Mouse (Mus musculus) heart, embryonic 13.5 days (tissue): ENCODE results near the gene Eya2. TPM values are rescaled to one million over a fixed set of nuclear protein-coding genes. Genes with fewer than 3 reads are reported as not detected.

Experiments
- ATAC-seq: fragments of 200-750 bp; cut with Nextera tagmentation; 2 replicates; pipeline ENCODE4 v1.8.0; 2017; ENCODE audit warnings: moderate TSS enrichment; ENCODE audit not compliant: insufficient number of reproducible peaks, low FRiP score, low TSS enrichment; ENCODE audit errors: extremely low read depth
- H3K27ac ChIP-seq: fragments of 300-500 bp; sonication (generic); replicated peaks from 2 replicates; pipeline ENCODE4 v1.5.1; 2015; ENCODE audit warnings: moderate library complexity, mild to moderate bottlenecking, inconsistent platforms
- H3K27me3 ChIP-seq: fragments of 300-500 bp; sonication (generic); replicated peaks from 2 replicates; pipeline ENCODE4 v1.6.1; 2015; ENCODE audit warnings: mild to moderate bottlenecking, inconsistent platforms
- H3K36me3 ChIP-seq: fragments of 300-500 bp; sonication (generic); 2 replicates; pipeline ENCODE4 v1.6.1; 2015; ENCODE audit warnings: mild to moderate bottlenecking, inconsistent platforms
- H3K4me1 ChIP-seq: fragments of 300-500 bp; sonication (generic); 2 replicates; pipeline ENCODE4 v1.6.1; 2015; ENCODE audit warnings: inconsistent platforms
- H3K4me2 ChIP-seq: fragments of 300-500 bp; sonication (generic); 2 replicates; pipeline ENCODE4 v1.6.1; 2015; ENCODE audit warnings: inconsistent platforms, mild to moderate bottlenecking, moderate library complexity
- H3K4me3 ChIP-seq: fragments of 300-500 bp; sonication (generic); 2 replicates; pipeline ENCODE4 v1.5.1; 2015; ENCODE audit warnings: moderate library complexity, mild to moderate bottlenecking, inconsistent platforms
- H3K9ac ChIP-seq: fragments of 300-500 bp; sonication (generic); 2 replicates; pipeline ENCODE4 v1.6.1; 2015; ENCODE audit warnings: inconsistent platforms, mild to moderate bottlenecking, moderate library complexity
- H3K9me3 ChIP-seq: fragments of 300-500 bp; sonication (generic); 2 replicates; pipeline ENCODE4 v1.6.1; 2016; ENCODE audit warnings: inconsistent platforms
- WGBS: fragments of 180-500 bp; shearing (Covaris S2); methylation state at CpG from one replicate; pipeline ENCODE4 v1.1.7; 2015; ENCODE audit warnings: mixed read lengths; 5-methylcytosine and 5-hydroxymethylcytosine counted together
- polyA plus RNA-seq: library from polyadenylated mRNA; unstranded; fragments of >200 nt; fragmentation: Nextera tagmentation; extraction: Ambion mirVana; gene quantifications from 2 replicates; pipeline ENCODE4 v1.2.1, GENCODE M21; 2015

The Eya2 gene
- polyA plus RNA-seq, 1 experiment from 2014 or later, result 0.19 TPM

DNA sequence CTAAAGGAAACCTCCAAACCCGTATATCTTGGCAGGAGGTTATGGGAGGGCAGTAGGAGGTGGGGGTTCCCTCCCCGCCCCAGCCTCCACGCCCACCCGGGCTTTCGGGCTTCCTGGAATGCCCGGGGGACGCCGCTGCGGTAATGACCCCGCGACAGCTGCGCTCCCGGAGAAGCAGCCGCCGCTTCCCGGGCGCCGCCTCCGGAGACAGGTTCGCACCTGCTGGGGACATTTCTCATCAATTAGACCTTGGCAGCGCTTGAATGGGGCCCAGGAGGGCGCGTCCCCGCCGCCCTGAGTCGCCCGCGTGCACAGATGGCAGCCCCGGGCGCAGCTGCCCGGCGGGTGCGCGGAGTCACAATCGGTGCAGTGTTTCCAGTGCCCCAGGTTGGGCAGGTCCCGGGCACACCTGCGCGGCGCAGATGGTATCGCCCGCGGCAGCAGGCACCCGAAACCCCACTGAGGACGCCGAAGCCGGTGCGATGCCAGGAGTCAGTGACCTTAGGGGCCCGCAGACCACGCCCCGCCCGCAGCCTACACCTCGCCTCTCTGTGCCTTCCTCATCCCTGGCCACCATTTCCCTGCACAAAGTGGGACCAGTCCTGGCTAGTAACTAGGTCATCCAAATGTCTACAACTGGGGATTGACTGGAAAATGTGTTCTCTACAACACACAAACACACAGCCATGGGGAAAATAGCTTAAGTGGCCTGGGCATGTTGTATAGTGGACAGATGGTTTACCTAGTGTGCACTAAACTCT is 31.4 kb upstream of the Eya2 start:
- Histone ChIP-seq H3K9me3 (no peaks in the 10 kb centered on the region), H3K36me3 (no peaks in the 10 kb centered on the region), H3K9ac (peak overlapping the region; percentile 37; the same call in 1 of the 2 replicates), H3K27ac (no peak overlapping the region), H3K4me2 (peak overlapping the region; percentile 69), H3K27me3 (peaks cover 78% of the 10 kb centered on the region), H3K4me1 (peaks cover 15% of the 10 kb centered on the region), H3K4me3 (peak overlapping the region; percentile 46)
- ATAC-seq, result no peak
- 3% methylated on average over 52 of the region's 52 CpGs for WGBS

- 66% methylated on average over 8 of the region's 8 CpGs for WGBS
- H3K27ac ChIP-seq, result no peak overlapping the region
Observed at GRCm38 (mm10) chr2:165564101-165564500, 30.7 kb upstream of the Eya2 start.

GRCm38 (mm10) chr2:165564620-165565019 is 30.2 kb upstream of the Eya2 start:
- H3K36me3 ChIP-seq, result no peaks in the 10 kb centered on the region
- peaks cover 69% of the 10 kb centered on the region for H3K27me3 ChIP-seq
- H3K4me1 ChIP-seq, result peaks cover 15% of the 10 kb centered on the region
- no peak overlapping the region for H3K9ac ChIP-seq
- no peak overlapping the region for H3K27ac ChIP-seq
- no peak overlapping the region for H3K4me3 ChIP-seq
- WGBS, result 51% methylated on average over 6 of the region's 6 CpGs
- ATAC-seq, result no peak
- H3K4me2 ChIP-seq, result no peak overlapping the region
- no peaks in the 10 kb centered on the region for H3K9me3 ChIP-seq

More at GRCm38 (mm10) chr2:165564101-165564500, 30.7 kb upstream of the Eya2 start:
- Histone ChIP-seq H3K36me3 (no peaks in the 10 kb centered on the region), H3K9ac (no peak overlapping the region), H3K4me1 (peaks cover 15% of the 10 kb centered on the region), H3K4me2 (no peak overlapping the region), H3K9me3 (no peaks in the 10 kb centered on the region), H3K4me3 (no peak overlapping the region), H3K27me3 (peaks cover 73% of the 10 kb centered on the region)
- no peak for ATAC-seq

DNA sequence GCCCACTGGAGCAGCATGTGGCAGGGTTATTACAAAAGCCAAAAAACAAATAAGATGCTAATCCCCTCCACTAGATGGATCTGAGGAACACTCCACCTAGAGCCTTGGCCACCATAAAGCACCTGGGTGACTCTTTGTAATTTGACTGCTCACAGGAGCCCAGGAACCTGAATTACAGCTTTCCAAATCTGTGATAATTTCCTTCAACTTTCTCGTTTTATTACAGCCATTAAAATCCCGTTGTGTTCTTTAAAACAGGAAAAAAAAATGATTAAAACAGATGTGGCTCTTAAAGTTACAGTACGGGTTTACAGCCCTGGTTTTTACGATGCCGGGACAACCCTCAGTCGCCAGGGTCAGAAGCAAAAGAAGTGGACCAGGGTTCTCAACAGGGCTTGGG is 27.9 kb upstream of the Eya2 start:
- Histone ChIP-seq H3K9ac (no peak overlapping the region), H3K27ac (no peak overlapping the region), H3K9me3 (no peaks in the 10 kb centered on the region), H3K4me3 (no peak overlapping the region), H3K36me3 (no peaks in the 10 kb centered on the region), H3K4me2 (no peak overlapping the region), H3K27me3 (peaks cover 52% of the 10 kb centered on the region), H3K4me1 (peaks cover 8% of the 10 kb centered on the region)
- 73% methylated on average over 6 of the region's 6 CpGs for WGBS
- ATAC-seq, result no peak

GRCm38 (mm10) chr2:165567820-165568219 is 27.0 kb upstream of the Eya2 start:
- Histone ChIP-seq H3K4me2 (no peak overlapping the region), H3K4me3 (no peak overlapping the region)
- 67% methylated on average over 9 of the region's 9 CpGs for WGBS

GRCm38 (mm10) chr2:165568911-165569310 is 25.9 kb upstream of the Eya2 start:
- no peak overlapping the region for H3K4me3 ChIP-seq
- no peak overlapping the region for H3K27ac ChIP-seq
- no peaks in the 10 kb centered on the region for H3K36me3 ChIP-seq
- H3K4me2 ChIP-seq, result no peak overlapping the region
- ATAC-seq, result no peak
- 56% methylated on average over 6 of the region's 6 CpGs for WGBS
- no peak overlapping the region for H3K9ac ChIP-seq
- no peaks in the 10 kb centered on the region for H3K4me1 ChIP-seq
- no peaks in the 10 kb centered on the region for H3K9me3 ChIP-seq
- peaks cover 32% of the 10 kb centered on the region for H3K27me3 ChIP-seq

More at GRCm38 (mm10) chr2:165567820-165568219, 27.0 kb upstream of the Eya2 start:
- Histone ChIP-seq H3K4me1 (peaks cover 8% of the 10 kb centered on the region), H3K27me3 (peaks cover 43% of the 10 kb centered on the region), H3K36me3 (no peaks in the 10 kb centered on the region), H3K9me3 (no peaks in the 10 kb centered on the region), H3K9ac (no peak overlapping the region), H3K27ac (no peak overlapping the region)
- ATAC-seq, result no peak

- H3K4me2 ChIP-seq, result no peak overlapping the region
- no peak overlapping the region for H3K9ac ChIP-seq
- no peak overlapping the region for H3K27ac ChIP-seq
- H3K36me3 ChIP-seq, result no peaks in the 10 kb centered on the region
- H3K9me3 ChIP-seq, result no peaks in the 10 kb centered on the region
- ATAC-seq, result no peak
- peaks cover 11% of the 10 kb centered on the region; the same call in 1 of the 2 replicates for H3K27me3 ChIP-seq
- H3K4me3 ChIP-seq, result no peak overlapping the region
- 35% methylated on average over 4 of the region's 4 CpGs for WGBS
- no peaks in the 10 kb centered on the region for H3K4me1 ChIP-seq
Observed at GRCm38 (mm10) chr2:165571216-165571778, 23.5 kb upstream of the Eya2 start.

- Histone ChIP-seq H3K4me1 (no peaks in the 10 kb centered on the region), H3K9ac (no peak overlapping the region), H3K36me3 (no peaks in the 10 kb centered on the region), H3K4me3 (no peak overlapping the region), H3K9me3 (no peaks in the 10 kb centered on the region), H3K27me3 (no peaks in the 10 kb centered on the region), H3K27ac (no peak overlapping the region), H3K4me2 (no peak overlapping the region)
- 68% methylated on average over 8 of the region's 8 CpGs for WGBS
- ATAC-seq, result no peak
Observed at GRCm38 (mm10) chr2:165583044-165583443, 11.8 kb upstream of the Eya2 start.

DNA sequence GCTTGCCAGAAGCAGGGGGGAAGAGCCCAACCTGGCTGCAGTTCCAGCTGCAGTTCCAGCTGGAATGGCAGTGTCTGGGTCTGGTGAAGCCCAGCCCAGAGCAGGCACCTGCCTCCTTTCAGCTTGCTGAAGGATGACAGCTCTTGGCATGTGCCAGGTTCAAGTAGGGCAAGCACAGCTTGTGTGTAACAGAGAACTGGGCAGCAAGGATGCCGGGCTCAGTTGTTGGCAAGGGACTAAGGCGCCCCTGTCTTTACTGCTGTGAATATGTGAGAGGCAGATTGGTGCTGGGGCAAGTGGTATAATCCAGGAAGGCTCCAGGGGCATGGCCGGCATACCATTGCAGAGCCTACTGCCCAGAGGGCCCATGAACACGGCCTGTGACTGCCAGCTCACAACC is 11.3 kb upstream of the Eya2 start:
- 69% methylated on average over 4 of the region's 4 CpGs for WGBS
- Histone ChIP-seq H3K9ac (no peak overlapping the region), H3K9me3 (no peaks in the 10 kb centered on the region), H3K27me3 (no peaks in the 10 kb centered on the region), H3K27ac (no peak overlapping the region), H3K36me3 (no peaks in the 10 kb centered on the region), H3K4me2 (no peak overlapping the region), H3K4me1 (no peaks in the 10 kb centered on the region), H3K4me3 (no peak overlapping the region)
- no peak for ATAC-seq

DNA sequence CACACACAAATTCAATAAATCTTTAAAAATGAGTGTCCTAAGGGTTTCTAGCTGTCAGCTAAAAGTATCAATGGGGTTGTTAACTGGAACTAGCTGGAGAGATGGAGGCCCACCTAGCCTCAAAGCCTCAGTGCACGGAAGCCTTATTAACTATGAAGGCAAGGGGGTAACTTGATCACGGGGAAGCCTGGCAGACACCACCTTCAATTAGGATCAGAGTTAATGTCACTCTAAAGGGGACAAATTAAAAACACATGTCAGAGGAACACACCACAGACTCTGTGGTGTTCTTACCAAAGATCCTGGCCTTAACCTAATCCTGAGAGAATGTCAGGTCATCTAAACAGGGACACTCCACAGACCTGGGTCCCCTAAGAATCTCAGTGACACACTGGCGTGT is 10.3 kb upstream of the Eya2 start:
- Histone ChIP-seq H3K27me3 (peaks cover 4% of the 10 kb centered on the region; the same call in 1 of the 2 replicates), H3K36me3 (no peaks in the 10 kb centered on the region), H3K27ac (no peak overlapping the region), H3K4me2 (no peak overlapping the region), H3K4me3 (no peak overlapping the region), H3K9ac (no peak overlapping the region), H3K9me3 (no peaks in the 10 kb centered on the region), H3K4me1 (no peaks in the 10 kb centered on the region)
- 63% methylated on average over 3 of the region's 3 CpGs for WGBS
- no peak for ATAC-seq

DNA sequence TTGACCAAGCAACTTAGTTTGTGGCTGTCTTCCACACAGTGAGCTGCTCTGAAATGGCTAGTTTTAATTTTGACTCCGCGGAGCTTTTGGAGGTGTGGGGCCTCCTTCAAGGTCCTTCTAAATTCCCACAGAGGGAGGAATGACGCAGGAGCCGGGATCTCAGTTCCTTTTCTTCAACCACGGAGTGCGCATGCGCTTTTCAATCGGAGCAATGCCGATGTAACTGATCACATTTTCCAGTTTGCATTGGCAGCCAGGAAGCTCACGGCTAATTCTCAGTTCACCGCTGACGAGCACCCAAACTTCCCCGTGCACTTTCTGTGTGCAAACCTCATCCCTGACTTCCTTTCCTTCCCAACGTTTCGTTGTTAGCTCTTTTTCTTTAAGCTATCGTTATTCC is 4.1 kb upstream of the Eya2 start:
- Histone ChIP-seq H3K4me3 (no peak overlapping the region), H3K9ac (no peak overlapping the region), H3K36me3 (no peaks in the 10 kb centered on the region), H3K27me3 (peaks cover 54% of the 10 kb centered on the region), H3K4me2 (no peak overlapping the region), H3K9me3 (peaks cover 3% of the 10 kb centered on the region; the same call in 1 of the 2 replicates), H3K27ac (no peak overlapping the region), H3K4me1 (peaks cover 10% of the 10 kb centered on the region)
- 79% methylated on average over 16 of the region's 16 CpGs for WGBS
- no peak for ATAC-seq

DNA sequence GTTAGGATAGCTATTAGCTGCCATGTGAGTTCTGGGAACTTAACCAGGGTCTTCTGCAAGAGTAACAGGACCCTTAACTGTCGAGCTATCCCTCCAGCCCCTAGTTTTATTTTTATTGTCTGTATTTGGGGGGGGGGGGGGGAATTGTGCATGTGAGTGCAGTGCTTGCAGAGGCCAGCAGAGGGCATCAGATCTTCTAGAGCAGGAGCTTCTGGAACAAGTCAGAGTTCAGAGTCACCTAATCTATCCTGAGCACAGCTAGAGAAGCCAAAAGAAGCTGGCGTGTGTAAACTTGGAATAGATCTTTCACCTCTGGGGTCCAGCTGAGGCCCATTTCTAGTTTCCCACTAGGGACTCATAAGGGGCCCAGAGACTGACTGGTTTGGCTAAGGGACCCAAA is 1.1 kb upstream of the Eya2 start:
- Histone ChIP-seq H3K27ac (no peak overlapping the region), H3K9me3 (peaks cover 3% of the 10 kb centered on the region; the same call in 1 of the 2 replicates), H3K36me3 (no peaks in the 10 kb centered on the region), H3K4me3 (no peak overlapping the region), H3K27me3 (peaks cover 84% of the 10 kb centered on the region), H3K9ac (no peak overlapping the region), H3K4me2 (no peak overlapping the region), H3K4me1 (peaks cover 10% of the 10 kb centered on the region)
- WGBS, result 69% methylated on average over 2 of the region's 2 CpGs
- ATAC-seq, result no peak
